Mouse (Mus musculus): Measurements from ENCODE around the gene Gpc2. TPM values are rescaled to one million over a fixed set of nuclear protein-coding genes. Genes with fewer than 3 reads are reported as not detected.

Gene Gpc2
- total RNA-seq, 4 experiments from 2014 or later: 0.10 to 0.22 TPM; not detected in 2

Other genes starting within 250 kb of the Gpc2 start
- gene Smok3c, start 226.8 kb downstream of the Gpc2 start, total RNA-seq (2022): not detected
- gene Zkscan1, start 194.9 kb downstream of the Gpc2 start, total RNA-seq (2022): 10 to 100 TPM in 3 of 4 experiments, 1 to 10 TPM in 1; 9.6 to 11.6 (median 10.6) TPM
- 10 to 100 TPM; 14.3 to 17.0 (median 15.2) TPM for gene Zscan21, start 163.1 kb downstream of the Gpc2 start, total RNA-seq (2022)
- gene Zfp113, start 124.3 kb downstream of the Gpc2 start, total RNA-seq (2022): 1 to 10 TPM; 4.8 to 6.6 (median 5.3) TPM
- gene Cops6, start 118.9 kb downstream of the Gpc2 start, total RNA-seq (2022): 100 to 1,000 TPM; 107 to 117 (median 110) TPM
- 10 to 100 TPM in 1 of 4 experiments, 1 to 10 TPM in 3; 7.2 to 10.6 (median 7.5) TPM for gene Ap4m1, start 108.0 kb downstream of the Gpc2 start, total RNA-seq (2022)
- 1 to 10 TPM; 6.1 to 8.2 (median 6.8) TPM for gene Mcm7, start 107.6 kb downstream of the Gpc2 start, total RNA-seq (2022)
- gene Taf6, start 92.6 kb downstream of the Gpc2 start, total RNA-seq (2022): 10 to 100 TPM; 33.9 to 42.1 (median 36.6) TPM
- gene Cnpy4, start 92.5 kb downstream of the Gpc2 start, total RNA-seq (2022): 1 to 10 TPM; 1.9 to 3.6 (median 2.2) TPM
- gene Mblac1, start 85.7 kb downstream of the Gpc2 start, total RNA-seq (2022): 1 to 10 TPM; 1.5 to 2.3 (median 1.8) TPM
- gene Nxpe5, start 54.1 kb downstream of the Gpc2 start, total RNA-seq (2022): under 1 TPM; 0.12 to 0.38 (median 0.19) TPM
- 10 to 100 TPM; 51.1 to 57.2 (median 53.1) TPM for gene Lamtor4, start 24.5 kb downstream of the Gpc2 start, total RNA-seq (2022)
- 1 to 10 TPM; 1.4 to 3.0 (median 2.3) TPM for gene BC037034, start 16.0 kb downstream of the Gpc2 start, total RNA-seq (2022)
- under 1 TPM in 1 of 4 experiments, not detected in 3; 0.16 TPM for gene Gal3st4, start 7.2 kb downstream of the Gpc2 start, total RNA-seq (2022)
- gene Gm43720, start within 50 bp of the Gpc2 start, total RNA-seq (2022): not detected
- gene Stag3, start 235 bp upstream of the Gpc2 start, total RNA-seq (2022): not detected
- not detected for gene Pvrig, start 62.0 kb upstream of the Gpc2 start, total RNA-seq (2022)
- 1 to 10 TPM; 2.0 to 2.5 (median 2.3) TPM for gene Zfp157, start 161.5 kb upstream of the Gpc2 start, total RNA-seq (2022)

Data from gastrocnemius, adult 8-10 months (tissue).